Mouse (Mus musculus) heart, embryonic 16.5 days (tissue): ENCODE results near the gene Chmp2a. TPM values are rescaled to one million over a fixed set of nuclear protein-coding genes. Genes with fewer than 3 reads are reported as not detected.

Experiments used
- ATAC-seq: fragments of 200-750 bp; cut with Nextera tagmentation; replicated peaks from 2 replicates; pipeline ENCODE4 v1.8.0; 2017; ENCODE audit warnings: moderate number of reproducible peaks; ENCODE audit not compliant: insufficient read depth, low FRiP score; ENCODE audit errors: extremely low read depth
- H3K27ac ChIP-seq: fragments of 300-500 bp; sonication (generic); 2 replicates; pipeline ENCODE4 v1.5.1; 2014; ENCODE audit warnings: mild to moderate bottlenecking, low read length, control low read depth, moderate library complexity
- H3K27me3 ChIP-seq: fragments of 300-500 bp; sonication (generic); 2 replicates; pipeline ENCODE4 v1.6.1; 2014; ENCODE audit warnings: low read length, mixed read lengths; ENCODE audit not compliant: control insufficient read depth, insufficient read depth
- H3K36me3 ChIP-seq: fragments of 300-500 bp; sonication (generic); 2 replicates; pipeline ENCODE4 v1.6.1; 2014; ENCODE audit not compliant: control insufficient read depth, insufficient read depth
- H3K4me1 ChIP-seq: fragments of 300-500 bp; sonication (generic); 2 replicates; pipeline ENCODE4 v1.6.1; 2014; ENCODE audit warnings: low read length, mixed read lengths; ENCODE audit not compliant: control insufficient read depth, insufficient read depth
- H3K4me2 ChIP-seq: fragments of 300-500 bp; sonication (generic); 2 replicates; pipeline ENCODE4 v1.6.1; 2014; ENCODE audit warnings: low read depth, mild to moderate bottlenecking, control low read depth, low read length
- H3K4me3 ChIP-seq: fragments of 300-500 bp; sonication (generic); 2 replicates; pipeline ENCODE4 v1.5.1; 2014; ENCODE audit warnings: mild to moderate bottlenecking, control low read depth, low read length
- H3K9ac ChIP-seq: fragments of 300-500 bp; sonication (generic); 2 replicates; pipeline ENCODE4 v1.6.1; 2014; ENCODE audit warnings: low read length, control low read depth
- H3K9me3 ChIP-seq: fragments of 300-500 bp; sonication (generic); replicated peaks from 2 replicates; pipeline ENCODE4 v1.6.1; 2016; ENCODE audit warnings: low read length; ENCODE audit not compliant: control insufficient read depth
- WGBS: fragments of 180-500 bp; shearing (Covaris S2); extraction: QIAGEN DNeasy Blood & Tissue Kit; methylation state at CpG from one replicate; pipeline ENCODE4 v1.1.7; 2014; 5-methylcytosine and 5-hydroxymethylcytosine counted together
- polyA plus RNA-seq: library from polyadenylated mRNA; unstranded; fragments of >200 nt; fragmentation: Nextera tagmentation; extraction: Ambion mirVana; gene quantifications from 2 replicates; pipeline ENCODE4 v1.2.1, GENCODE M21; 2015

Gene Chmp2a
- polyA plus RNA-seq, 1 experiment from 2014 or later = 146 TPM

GRCm38 (mm10) chr7:12998053-12998452 lies 36.6 kb downstream of the Chmp2a start, which contains the start of gene Slc27a5:
Gene Slc27a5, minus strand, starts transcription at chr7:12998192.
- 73% methylated on average over 5 of the region's 5 CpGs for WGBS
- no peak within 1 kb of the TSS for H3K4me3 ChIP-seq
- H3K4me1 ChIP-seq = no peaks in the 10 kb centered on the region
- H3K36me3 ChIP-seq = no peaks in the 10 kb centered on the region
- ATAC-seq = no peak
- no peak within 1 kb of the TSS for H3K4me2 ChIP-seq
- no peak within 1 kb of the TSS for H3K9ac ChIP-seq
- no peaks in the 10 kb centered on the region for H3K9me3 ChIP-seq
- no peak within 1 kb of the TSS for H3K27ac ChIP-seq
- no peaks in the 10 kb centered on the region for H3K27me3 ChIP-seq

- H3K27ac ChIP-seq = no peak overlapping the region
- 55% methylated on average over 5 of the region's 5 CpGs for WGBS
- no peak overlapping the region for H3K4me2 ChIP-seq
- H3K9me3 ChIP-seq = no peaks in the 10 kb centered on the region
- no peak overlapping the region for H3K4me3 ChIP-seq
- no peaks in the 10 kb centered on the region for H3K27me3 ChIP-seq
- no peaks in the 10 kb centered on the region for H3K4me1 ChIP-seq
- no peaks in the 10 kb centered on the region for H3K36me3 ChIP-seq
- H3K9ac ChIP-seq = no peak overlapping the region
- no peak for ATAC-seq
Measured at GRCm38 (mm10) chr7:12997230-12997629, 37.4 kb downstream of the Chmp2a start.

GRCm38 (mm10) chr7:12995862-12996261 lies 38.7 kb downstream of the Chmp2a start:
- no peak overlapping the region for H3K4me2 ChIP-seq
- H3K9me3 ChIP-seq = no peaks in the 10 kb centered on the region
- no peak overlapping the region for H3K9ac ChIP-seq
- no peaks in the 10 kb centered on the region for H3K36me3 ChIP-seq
- no peaks in the 10 kb centered on the region for H3K4me1 ChIP-seq
- H3K27ac ChIP-seq = no peak overlapping the region
- H3K4me3 ChIP-seq = no peak overlapping the region
- no peaks in the 10 kb centered on the region for H3K27me3 ChIP-seq
- no peak for ATAC-seq

- ATAC-seq = no peak
- Histone ChIP-seq H3K9me3 (no peaks in the 10 kb centered on the region), H3K4me3 (no peak overlapping the region), H3K27ac (no peak overlapping the region), H3K27me3 (no peaks in the 10 kb centered on the region), H3K36me3 (no peaks in the 10 kb centered on the region), H3K4me1 (no peaks in the 10 kb centered on the region), H3K4me2 (no peak overlapping the region), H3K9ac (no peak overlapping the region)
- 80% methylated on average over 10 of the region's 10 CpGs for WGBS
Measured at GRCm38 (mm10) chr7:12993148-12993547, 41.5 kb downstream of the Chmp2a start.

GRCm38 (mm10) chr7:12992222-12992621 lies 42.4 kb downstream of the Chmp2a start:
- H3K9ac ChIP-seq = no peak overlapping the region
- WGBS = 3% methylated on average over 3 of the region's 3 CpGs
- no peaks in the 10 kb centered on the region for H3K9me3 ChIP-seq
- H3K4me3 ChIP-seq = no peak overlapping the region
- no peak for ATAC-seq
- H3K4me1 ChIP-seq = no peaks in the 10 kb centered on the region
- H3K27me3 ChIP-seq = no peaks in the 10 kb centered on the region
- no peaks in the 10 kb centered on the region for H3K36me3 ChIP-seq
- no peak overlapping the region for H3K27ac ChIP-seq
- H3K4me2 ChIP-seq = no peak overlapping the region

- Histone ChIP-seq H3K4me3 (no peak overlapping the region), H3K36me3 (no peaks in the 10 kb centered on the region), H3K27me3 (no peaks in the 10 kb centered on the region), H3K9ac (no peak overlapping the region), H3K4me2 (no peak overlapping the region), H3K9me3 (no peaks in the 10 kb centered on the region), H3K27ac (no peak overlapping the region), H3K4me1 (no peaks in the 10 kb centered on the region)
- WGBS = 71% methylated on average over 8 of the region's 8 CpGs
- no peak for ATAC-seq
Measured at GRCm38 (mm10) chr7:12987409-12988189, 47.0 kb downstream of the Chmp2a start.

GRCm38 (mm10) chr7:12986906-12987305 lies 47.7 kb downstream of the Chmp2a start:
- Histone ChIP-seq H3K4me1 (no peaks in the 10 kb centered on the region), H3K9ac (no peak overlapping the region), H3K27me3 (no peaks in the 10 kb centered on the region), H3K9me3 (no peaks in the 10 kb centered on the region), H3K4me2 (no peak overlapping the region), H3K4me3 (no peak overlapping the region), H3K27ac (no peak overlapping the region), H3K36me3 (no peaks in the 10 kb centered on the region)
- ATAC-seq = no peak
- 77% methylated on average over 8 of the region's 8 CpGs for WGBS

- no peaks in the 10 kb centered on the region for H3K27me3 ChIP-seq
- H3K4me2 ChIP-seq = no peak overlapping the region
- H3K4me3 ChIP-seq = no peak overlapping the region
- no peaks in the 10 kb centered on the region for H3K9me3 ChIP-seq
- no peak overlapping the region for H3K9ac ChIP-seq
- H3K36me3 ChIP-seq = no peaks in the 10 kb centered on the region
- no peak overlapping the region for H3K27ac ChIP-seq
- H3K4me1 ChIP-seq = no peaks in the 10 kb centered on the region
- WGBS = 61% methylated on average over 1 of the region's 1 CpGs
- no peak for ATAC-seq
Measured at GRCm38 (mm10) chr7:12985724-12986123, 48.9 kb downstream of the Chmp2a start.
